Mouse (Mus musculus) R1 (cell line): ENCODE data around the gene Dctpp1.

Source experiments
- DNase-seq: peaks from one replicate; pipeline ENCODE4 v3.0.0-alpha.2; 2018; ENCODE audit warnings: low read depth, low spot score

Dctpp1 gene

DNA sequence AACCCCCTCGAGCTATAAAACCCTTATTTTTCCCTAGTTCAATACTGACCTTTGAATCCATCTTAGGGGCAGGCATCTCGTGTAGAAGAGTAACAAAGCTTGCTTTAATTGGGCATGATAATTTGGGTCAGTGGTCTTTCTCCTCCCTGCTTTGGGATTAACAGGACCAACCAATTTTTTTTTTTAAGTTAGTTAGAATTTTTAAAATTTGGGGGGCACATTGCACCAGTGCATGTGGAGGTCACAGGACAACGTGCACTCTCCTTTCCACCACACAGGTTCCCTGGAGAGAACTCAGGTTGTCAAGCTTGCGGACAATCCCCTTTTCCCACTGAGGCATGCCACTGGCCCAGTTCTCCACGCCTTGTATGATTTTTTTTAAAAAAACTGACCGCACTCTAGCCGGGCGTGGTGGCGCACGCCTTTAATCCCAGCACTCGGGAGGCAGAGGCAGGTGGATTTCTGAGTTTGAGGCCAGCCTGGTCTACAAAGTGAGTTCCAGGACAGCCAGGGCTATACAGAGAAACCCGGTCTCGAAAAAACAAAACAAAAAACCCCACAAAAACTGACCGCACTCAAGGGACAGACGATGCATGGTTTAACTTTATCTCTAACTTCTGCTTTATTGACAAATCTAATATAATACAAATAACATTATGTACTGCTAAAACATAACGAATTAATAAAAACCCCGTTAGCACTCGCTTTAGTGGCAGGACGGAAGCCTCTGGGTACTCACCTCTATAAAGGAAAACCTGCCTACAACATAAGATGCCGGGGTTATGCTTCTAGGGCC is 28.5 kb downstream of the Dctpp1 start:
- no peak for DNase-seq

DNA sequence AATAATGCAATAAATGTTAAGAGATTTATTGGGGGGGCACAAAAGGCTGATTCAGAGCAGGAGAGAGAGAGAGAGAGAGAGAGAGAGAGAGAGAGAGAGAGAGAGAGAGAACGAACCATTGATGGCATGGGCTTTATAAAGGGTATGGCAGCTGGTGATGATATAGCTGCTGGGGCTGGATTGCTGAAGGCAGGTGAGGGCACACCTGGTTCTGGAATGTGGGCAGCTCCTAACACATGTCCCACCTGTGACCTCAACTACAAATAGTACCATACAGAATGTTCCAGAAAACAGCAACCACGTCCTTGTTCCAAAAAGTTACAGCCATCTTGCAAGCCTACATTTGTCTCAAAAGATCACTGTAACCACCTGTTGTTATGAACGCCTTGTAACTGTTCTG is 29.1 kb downstream of the Dctpp1 start:
- no peak for DNase-seq

DNA sequence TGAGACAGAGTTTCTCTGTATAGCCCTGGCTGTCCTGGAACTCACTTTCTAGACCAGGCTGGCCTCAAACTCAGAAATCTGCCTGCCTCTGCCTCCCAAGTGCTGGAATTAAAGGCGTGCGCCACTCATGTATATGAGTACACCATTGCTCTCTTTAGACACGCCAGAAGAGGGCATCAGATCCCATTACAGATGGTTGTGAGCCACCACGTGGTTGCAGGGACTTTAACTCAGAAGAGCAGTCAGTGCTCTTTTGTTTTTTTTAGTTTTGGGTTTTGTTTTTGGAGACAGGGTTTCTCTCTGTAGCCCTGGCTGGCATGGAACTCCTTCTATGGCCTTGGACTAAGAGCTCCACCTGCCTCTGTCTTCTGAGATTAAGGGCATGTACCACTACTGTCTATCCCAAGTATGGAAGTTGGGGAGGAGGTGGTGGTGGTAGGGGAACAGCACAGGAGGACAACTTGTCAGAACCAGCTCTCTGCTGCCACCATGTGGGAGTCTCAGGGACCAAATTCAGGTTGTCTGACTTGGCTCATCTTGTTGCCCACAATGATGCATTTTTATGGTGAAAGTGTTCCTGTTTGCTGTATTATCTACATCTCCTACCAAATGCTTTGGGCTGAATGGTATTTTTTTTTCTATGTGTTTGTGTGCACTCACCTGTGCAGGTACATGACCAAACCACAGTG is 31.8 kb downstream of the Dctpp1 start:
- peak; percentile 95 for DNase-seq

DNA sequence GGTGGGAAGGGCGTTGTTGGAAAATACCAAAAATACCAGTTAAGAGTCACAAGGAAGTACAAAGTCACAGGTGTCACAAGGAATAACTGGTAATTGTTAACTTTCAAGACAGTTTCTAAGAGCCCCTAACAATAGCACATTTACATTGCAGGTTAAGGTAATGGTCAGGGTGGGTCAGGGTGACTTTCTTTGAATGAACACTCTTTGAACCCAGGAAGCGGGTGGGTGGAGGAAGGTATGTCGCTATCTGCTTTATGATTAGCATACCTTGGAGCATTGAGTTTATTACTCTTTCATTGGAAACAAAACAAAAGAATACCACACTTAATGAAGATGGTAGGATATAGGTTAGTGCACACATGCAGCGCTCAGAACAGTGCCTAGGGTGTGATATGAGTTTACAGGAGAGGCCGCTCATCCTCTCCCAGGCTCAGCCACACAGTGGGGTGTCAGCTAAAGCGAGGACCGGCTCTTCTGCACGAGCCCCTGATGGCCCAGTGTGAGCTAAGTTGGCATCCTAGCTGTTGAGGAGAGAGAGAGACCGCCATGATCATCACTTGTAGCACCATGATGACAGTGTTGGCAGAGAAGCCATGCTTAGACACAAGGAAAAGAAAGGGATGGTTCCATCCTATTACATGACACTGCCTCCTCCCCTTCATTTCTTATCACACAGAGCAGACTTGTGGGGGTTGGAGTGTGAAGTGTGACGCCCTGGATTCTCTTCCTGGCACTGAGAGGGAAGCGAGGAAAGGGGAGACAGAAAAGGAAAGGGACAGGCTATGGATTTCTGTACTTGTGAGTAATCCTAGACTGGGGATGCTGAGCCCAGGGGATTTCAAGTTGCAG is 35.1 kb downstream of the Dctpp1 start:
- peak; percentile 94 for DNase-seq

DNA sequence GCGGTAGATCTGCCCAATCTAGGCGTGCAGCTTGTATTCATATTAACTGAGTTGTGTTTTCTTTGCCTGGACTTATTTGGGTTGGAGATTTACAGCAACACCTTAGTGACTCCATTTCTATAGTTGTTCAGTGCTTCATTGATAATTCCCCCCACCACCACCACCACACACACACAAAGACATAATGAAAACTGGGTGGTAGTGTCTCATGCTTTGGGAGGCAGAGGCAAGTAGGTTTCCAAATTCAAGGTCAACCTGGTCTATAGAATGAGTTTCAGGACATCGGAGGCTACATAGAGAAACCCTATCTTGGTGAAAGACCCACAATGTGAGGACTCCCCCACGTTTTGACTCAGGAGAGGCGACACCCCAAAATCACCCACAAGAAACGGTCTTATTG is 35.9 kb downstream of the Dctpp1 start:
- peak; percentile 77 for DNase-seq

DNA sequence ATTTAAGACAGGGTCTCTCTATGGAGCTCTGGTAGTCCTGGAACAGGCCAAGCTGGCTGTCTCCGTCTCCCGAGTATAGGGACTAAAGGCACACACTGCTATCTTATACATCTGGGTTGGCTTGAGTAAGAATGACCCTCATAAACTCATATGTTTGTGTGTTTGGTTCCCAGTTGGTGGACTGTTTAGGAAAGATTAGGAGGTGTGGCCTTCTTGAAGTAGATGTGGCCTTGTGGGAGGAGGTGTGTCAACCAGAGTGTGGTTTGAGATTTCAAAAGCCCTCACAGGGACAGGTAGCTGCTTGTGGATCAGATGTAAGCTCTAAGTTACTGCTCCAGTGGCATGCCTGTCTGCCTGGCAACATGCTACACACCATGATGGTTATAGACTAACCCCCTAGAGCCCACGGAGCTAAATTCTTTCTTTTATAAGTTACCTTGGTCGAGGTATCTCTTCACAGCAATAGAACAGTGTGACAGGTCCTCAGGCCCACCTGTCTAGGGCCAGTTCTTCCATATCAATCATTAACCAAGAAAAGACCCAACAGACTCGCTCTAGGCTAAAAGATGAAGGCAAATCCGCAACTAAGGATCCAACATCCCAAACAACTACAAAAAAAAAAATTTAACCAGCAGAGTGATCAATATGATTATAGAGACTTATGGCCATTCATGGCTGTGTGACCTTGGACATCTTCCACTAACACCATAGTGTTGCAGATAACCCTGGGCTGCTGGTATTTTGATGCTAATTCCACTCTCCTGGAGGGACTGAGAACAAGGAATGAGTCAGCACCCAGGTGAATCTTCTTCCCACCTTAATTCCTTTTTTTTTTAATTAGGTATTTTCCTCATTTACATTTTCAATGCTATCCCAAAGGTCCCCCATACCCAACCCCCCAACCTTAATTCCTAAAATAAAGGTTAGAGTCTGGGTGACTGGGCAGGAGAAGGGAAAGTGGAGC is 36.7 kb downstream of the Dctpp1 start:
- DNase-seq = peak; percentile 90

DNA sequence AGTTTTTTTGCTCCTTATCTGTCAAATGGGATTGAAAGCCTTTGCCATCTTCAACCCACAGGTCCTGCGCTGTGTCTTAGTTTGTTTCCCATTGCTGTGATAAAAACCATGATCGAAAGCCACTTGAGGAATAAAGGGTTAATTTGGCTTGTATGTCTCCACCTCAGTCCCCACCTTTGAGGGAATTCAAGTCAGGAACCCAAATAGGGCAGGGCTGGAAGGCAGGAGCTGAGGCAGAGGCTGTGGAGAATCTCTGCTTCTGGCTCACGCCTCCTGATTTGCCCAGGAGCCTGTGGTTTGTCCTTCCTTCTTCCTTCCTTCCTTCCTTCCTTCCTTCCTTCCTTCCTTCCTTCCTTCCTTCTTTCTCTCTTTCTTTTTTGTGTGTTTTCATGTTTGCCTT is 37.4 kb downstream of the Dctpp1 start:
- DNase-seq = peak; percentile 75

DNA sequence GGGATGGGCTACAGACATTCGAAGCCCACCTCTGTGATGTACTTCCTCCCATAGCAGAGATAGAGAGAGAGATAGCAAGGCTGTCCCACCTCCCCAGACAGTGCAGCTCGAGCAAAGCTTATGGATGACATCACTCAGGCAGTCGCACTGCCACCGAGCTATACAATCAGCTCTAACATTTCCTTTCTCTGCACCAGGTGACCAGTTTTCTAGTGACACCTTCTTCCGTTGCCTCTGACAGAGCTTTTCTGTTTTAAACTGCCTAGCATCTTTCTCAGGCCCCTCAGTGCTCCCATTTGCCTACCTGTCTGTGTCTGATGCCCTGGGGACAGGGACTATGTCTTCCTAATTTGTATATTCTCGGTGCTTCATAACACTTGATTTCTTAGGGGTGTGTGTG is 40.1 kb downstream of the Dctpp1 start:
- peak; percentile 17 for DNase-seq

DNA sequence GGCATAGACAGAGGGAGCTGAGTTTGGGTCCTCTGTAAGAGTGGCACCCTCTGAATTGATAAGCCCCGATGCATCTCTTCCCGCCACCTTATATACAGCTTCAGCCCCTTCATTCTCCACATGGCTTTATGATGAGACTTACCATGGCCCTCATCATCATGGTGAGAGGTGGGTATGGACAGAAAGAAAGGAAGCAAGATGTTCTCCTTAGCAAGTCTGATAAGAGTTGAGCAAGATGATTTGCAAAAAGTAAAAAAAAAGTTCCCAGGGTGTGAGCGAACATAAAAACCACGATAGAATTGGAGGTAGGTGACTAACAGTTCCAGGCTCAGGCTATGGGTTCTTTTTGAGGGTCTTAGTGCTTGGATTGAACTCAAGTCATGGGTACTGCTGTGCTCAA is 41.8 kb downstream of the Dctpp1 start:
- no peak for DNase-seq

DNA sequence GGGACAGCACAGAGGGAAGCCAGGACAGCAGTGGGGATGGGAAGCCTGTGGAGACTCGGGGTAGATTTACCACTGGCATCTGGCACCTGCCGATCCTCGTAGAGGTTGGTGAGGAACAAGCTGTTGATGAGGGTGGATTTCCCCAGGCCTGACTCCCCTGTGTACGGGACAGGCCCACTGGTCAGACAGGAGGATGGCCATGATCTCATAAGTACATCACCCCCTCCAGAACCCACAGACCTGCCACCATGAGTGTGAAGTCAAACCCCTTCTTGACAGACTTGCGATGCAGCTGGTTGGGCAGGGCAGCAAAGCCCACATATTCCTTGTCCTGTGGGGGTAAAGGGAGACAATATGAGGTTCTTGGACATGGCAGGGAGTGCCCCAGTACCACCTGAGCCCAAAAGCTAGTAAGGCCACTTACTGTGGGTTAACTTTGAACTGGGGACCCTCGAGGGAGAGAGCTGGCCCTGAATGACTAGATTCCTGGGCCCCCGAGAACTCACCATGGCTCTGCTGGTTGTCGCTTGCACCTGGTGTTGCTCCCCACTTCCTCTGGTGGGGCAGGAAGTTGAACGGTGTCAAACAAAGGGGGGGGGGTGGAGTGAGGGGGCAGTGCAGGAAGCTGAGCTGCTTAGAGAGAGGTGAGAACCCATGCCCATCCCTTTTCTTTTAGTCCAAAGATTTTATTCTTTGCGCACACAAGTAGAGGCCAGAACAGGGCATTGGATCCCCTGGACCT is 42.4 kb downstream of the Dctpp1 start:
- peak; percentile 80 for DNase-seq

DNA sequence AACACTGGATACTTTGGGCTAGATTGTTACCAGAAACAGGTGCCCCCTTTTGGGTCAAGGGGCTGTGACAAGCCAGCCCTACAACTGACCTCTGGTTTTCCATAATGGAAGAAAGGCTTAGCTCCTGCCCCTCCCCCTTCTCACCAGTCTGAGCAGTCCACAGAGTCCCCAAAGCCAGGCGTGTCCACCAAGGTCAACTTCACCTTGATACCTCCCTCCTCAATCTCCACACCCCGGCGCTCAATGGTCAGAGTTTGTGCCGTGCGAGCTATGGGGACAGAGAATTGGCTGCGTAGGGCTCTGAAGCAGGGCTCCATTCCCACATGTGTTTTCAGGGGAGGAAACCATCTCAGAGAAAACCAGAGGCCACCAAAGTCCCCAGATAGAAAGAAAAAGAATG is 43.0 kb downstream of the Dctpp1 start:
- DNase-seq = peak; percentile 76

DNA sequence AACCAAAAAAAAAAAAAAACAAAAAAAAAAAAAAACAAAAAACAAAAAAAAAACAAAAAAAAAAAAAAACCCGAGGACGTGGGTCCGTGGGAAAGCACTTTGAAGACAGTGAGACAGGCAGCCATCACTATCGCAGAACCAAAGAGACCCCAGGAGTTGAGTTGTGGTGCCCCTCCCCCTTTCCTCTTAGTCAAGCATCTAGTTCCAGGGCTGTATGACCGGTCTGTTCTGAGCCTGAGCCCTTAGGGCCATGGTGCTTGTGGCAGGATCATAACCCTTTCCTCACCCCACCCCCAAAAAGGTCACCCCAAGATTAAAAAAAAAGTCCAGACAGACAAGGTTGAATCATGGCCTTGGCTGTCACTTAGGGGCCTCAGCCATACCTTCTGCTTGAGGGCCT is 44.2 kb downstream of the Dctpp1 start:
- peak; percentile 75 for DNase-seq

DNA sequence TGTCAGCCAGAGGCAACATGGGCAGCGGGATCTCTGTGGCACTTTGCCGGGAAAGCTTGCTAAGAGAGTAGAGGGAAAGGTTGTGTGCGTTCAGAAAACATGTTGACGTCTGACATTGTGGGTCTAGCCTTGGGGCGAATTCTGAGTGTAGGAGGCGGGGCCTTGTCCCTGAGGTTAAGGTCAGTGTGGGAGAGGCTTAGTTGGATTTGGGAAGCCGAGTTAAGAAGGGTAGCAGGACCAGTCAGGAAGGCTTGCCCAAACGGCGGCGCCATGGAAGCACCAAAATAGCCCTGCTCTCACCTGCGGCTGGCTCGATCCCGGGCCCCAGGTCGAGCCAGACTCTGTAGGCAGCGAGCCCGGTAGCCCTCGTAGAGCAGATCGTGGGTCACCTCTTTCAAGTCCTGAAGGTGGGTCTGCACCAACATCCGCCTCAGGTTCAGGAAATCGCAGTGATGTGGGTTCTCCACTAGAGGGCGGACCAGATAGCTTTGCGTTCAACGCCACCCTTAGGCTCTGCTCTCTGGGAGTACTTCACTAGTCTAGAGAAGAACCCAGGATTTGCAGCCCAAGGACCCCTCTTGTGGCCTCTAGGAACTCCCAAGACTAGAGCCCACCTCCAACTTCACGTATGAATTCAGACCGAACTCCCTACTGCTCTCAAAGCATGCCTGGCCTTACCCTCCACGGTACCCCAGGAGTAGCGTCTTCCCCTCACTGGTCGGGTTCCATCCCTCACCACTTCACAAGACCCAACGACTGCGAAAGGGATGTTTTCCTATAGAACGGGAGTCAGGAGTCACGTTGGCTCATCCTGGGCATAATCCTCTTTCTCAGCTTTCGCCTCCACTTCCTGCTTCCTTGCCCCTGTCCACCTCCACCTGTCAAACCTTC is 45.3 kb downstream of the Dctpp1 start:
- peak; percentile 94 for DNase-seq

DNA sequence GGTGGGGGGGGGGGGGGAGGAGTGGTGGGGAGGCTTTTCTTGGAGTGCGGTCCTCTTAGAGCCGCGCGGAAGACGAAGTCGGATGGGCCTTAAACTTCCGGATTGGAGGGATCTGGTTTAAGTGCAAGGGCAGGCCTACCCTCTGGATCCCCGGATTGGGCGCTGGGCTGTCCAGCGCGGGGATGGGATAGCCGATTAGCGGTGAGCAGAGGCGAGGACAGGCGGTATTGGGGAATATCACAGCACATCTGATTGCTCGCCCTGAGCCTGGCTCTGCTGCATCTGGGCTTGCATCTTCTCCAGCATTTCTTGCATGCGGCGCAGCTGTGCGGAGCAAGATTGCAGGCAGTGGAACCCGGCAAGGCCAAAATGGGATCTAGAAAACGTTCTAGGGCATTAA is 46.0 kb downstream of the Dctpp1 start:
- DNase-seq = no peak

DNA sequence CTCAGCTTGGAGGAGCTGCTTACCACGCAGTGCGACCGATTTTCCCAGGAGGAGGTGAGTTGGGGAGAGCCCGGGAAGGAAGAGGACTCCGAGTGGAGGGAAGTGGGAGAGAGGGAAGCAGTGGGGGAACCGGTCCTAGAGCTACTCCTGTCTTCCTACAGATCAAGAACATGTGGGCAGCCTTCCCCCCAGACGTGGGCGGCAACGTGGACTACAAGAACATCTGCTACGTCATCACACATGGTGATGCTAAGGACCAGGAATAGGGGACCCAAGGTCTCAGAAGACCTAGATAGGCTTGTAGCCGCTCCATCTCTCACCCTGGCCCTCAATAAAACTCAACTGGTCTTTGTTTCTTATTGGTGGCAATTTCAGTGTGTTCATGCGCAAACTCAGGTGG is 46.6 kb downstream of the Dctpp1 start:
- DNase-seq = peak; percentile 79

DNA sequence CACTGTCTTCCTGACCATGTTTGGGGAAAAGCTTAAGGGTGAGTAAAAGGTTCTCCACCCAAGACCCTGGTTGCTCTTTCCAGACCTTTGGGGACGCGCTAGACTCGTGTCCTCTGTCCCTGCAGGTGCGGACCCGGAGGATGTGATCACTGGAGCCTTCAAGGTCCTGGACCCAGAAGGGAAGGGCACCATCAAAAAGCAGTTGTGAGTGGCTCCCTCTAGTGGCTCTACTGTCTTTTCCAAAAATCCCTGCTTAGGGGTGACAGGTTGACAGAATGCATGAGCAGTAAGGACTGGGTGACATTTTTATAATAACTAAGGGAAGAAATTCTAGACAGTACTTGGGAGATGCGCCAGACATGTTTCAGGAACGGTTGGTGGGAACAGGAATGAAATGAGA is 47.0 kb downstream of the Dctpp1 start:
- DNase-seq = peak; percentile 89

DNA sequence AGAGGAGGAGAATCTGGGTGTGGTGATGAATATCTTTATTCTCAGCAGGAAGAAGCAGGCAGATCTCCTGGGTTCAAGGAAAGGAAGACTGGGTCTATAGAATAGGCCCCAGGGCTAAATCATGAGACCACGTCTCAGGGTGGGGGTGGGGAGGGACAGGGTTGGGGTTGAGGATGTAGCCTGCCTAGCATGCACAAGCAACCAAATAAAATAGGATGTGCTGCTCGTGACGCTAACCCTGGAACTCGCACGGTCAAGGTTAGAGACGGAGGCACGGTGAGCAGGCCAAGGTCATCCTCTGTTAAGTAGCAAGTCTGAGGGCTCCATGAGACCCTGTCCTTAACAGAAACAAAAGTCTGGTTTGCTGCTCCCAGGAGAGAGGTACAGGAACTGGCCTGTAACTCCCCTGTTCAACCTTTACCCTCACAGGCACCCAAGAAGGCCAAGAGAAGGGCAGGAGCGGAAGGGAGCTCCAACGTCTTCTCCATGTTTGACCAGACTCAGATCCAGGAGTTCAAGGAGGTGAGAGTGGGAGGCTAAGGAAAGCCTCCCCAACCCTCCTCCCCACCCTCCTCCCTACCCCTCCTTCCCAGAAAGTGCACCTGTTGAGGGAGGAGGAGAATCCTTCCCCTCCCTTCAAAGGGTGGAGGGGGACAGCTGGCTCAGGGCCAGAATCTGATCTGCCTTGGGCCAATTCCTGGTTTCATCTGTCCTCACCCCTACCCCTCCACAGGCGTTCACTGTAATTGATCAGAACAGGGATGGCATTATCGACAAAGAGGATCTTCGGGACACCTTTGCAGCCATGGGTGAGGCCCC is 47.9 kb downstream of the Dctpp1 start:
- DNase-seq = peak; percentile 98

DNA sequence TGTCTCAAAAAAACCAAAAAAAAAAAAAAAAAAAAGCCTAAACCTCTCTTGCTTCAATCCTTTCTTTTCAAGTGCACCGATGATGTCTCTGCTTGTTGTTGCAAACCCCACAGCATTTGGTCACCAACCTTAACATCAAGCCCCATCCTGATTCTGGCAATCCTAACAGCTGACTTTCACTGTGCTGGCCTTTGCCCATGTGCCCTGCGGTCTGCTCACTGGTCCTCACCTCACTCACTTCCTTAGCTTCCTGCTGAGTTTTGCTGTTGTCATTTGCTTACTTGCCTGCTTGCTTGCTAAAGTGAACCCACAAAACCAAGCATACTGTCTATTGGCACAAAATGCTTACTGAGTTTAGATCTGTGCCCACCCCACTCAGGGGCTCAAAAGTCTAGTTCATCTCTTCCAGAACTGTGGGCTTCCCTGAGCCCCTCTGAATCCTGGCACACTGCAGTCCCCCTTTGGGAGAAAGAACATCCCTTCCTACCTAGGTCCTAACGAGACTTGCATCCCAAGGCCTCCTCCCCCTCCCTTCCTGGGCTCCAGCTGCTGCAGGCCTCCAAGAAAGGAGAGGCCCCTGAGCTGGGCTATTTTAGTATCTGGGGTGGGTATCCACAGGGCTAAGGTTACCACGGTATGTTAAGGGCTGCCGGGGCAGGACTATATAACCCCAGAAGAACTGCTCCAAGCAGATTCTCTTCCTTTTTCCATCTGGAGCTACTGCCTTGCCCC is 49.3 kb downstream of the Dctpp1 start:
- DNase-seq = no peak
